Mouse (Mus musculus): ENCODE data around the gene Shbg. TPM values are rescaled to one million over a fixed set of nuclear protein-coding genes. Genes with fewer than 3 reads are reported as not detected.
A peak's percentile ranks its signal among the peaks of the same experiment; 100 is the strongest.

Shbg gene
- polyA plus RNA-seq, 1 experiment from 2014 or later, result not detected

DNA sequence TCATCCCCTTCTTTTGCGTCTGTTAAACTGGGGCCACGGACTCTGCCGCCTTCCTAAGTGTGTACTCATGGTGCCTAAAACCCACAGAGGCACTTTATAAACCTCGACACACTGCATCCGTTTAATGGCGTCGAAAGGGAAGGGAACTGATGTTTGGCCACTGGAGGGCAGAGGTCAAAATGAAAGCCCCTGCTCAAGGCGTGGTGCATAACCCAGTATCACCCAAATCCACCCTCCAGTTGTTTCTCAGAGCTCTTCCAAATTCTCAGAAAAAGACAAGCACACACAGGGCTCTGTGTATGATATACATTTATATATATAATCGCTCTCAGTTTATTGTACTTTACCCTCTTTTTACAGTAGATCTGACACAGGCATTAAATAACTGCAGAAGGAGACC, 18.3 kb downstream of the Shbg start:
- Histone ChIP-seq H3K9me3 (replicated peaks; ENCODE audit: control insufficient read depth, low read length) (no peaks in the 10 kb centered on the region), H3K27ac (ENCODE audit: low read depth, low read length) (no peak overlapping the region), H3K4me1 (ENCODE audit: control insufficient read depth, insufficient read depth, low read length) (peaks cover 10% of the 10 kb centered on the region), H3K4me3 (ENCODE audit: low read depth, low read length) (no peak overlapping the region), H3K27me3 (replicated peaks; ENCODE audit: control insufficient read depth, insufficient read depth, low read length) (no peaks in the 10 kb centered on the region), H3K9ac (ENCODE audit: low read length) (no peak overlapping the region), H3K36me3 (ENCODE audit: control insufficient read depth, insufficient read depth, low read length) (peaks cover 15% of the 10 kb centered on the region), H3K4me2 (ENCODE audit: low read length) (no peak overlapping the region)
- DNase-seq (ENCODE audit: low spot score), result no peak
- no peak for ATAC-seq
- WGBS, result 10% methylated on average over 9 of the region's 9 CpGs

DNA sequence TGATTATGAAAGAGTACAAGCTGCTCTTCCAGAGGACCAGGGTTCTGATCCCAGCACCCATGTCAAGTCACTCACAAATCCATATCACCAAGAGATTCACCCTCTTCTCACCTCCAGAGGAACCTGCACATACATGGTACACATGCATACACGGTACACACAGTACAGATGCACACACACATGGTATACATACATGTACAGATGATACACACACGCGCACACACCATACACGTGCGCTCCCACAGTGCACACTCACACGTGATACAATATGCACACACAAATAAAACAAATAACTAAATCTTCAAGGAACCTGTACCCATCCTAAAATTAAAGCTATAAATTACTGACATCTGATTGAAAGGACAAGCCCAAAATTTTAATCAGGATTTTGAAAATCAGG, 22.9 kb downstream of the Shbg start:
- Histone ChIP-seq H3K36me3 (ENCODE audit: control insufficient read depth, insufficient read depth, low read length) (peaks cover 38% of the 10 kb centered on the region), H3K9ac (ENCODE audit: low read length) (no peak overlapping the region), H3K4me2 (ENCODE audit: low read length) (no peak overlapping the region), H3K9me3 (replicated peaks; ENCODE audit: control insufficient read depth, low read length) (no peaks in the 10 kb centered on the region), H3K27ac (ENCODE audit: low read depth, low read length) (no peak overlapping the region), H3K27me3 (replicated peaks; ENCODE audit: control insufficient read depth, insufficient read depth, low read length) (no peaks in the 10 kb centered on the region), H3K4me3 (ENCODE audit: low read depth, low read length) (no peak overlapping the region), H3K4me1 (ENCODE audit: control insufficient read depth, insufficient read depth, low read length) (peaks cover 1% of the 10 kb centered on the region; the same call in 1 of the 2 replicates)
- ATAC-seq (no peak), DNase-seq (ENCODE audit: low spot score) (no peak)
- WGBS, result 94% methylated on average over 6 of the region's 6 CpGs

DNA sequence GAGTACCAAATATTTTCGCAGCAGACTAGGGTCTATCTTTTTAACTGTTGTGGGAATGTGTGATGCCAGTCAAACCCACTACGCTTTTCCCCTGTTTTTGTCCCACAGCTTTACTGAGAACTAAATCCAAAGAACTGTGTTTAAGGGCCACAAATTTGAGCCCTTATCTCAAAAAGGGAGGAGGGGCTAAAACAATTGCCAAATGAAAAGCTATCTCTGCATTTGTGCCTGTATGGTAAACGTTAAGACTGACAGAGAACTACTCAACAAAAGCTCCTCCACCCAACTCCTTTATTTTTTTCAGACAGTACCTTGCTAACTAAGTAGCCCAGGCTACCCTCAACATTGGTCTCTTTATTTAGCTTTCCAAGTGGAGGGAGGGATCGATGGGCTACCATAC, 24.9 kb downstream of the Shbg start:
- H3K4me1 ChIP-seq (ENCODE audit: control insufficient read depth, insufficient read depth, low read length), result no peaks in the 10 kb centered on the region
- peak overlapping the region; percentile 35; the same call in 1 of the 2 replicates for H3K27ac ChIP-seq (ENCODE audit: low read depth, low read length)
- H3K36me3 ChIP-seq (ENCODE audit: control insufficient read depth, insufficient read depth, low read length), result peaks cover 59% of the 10 kb centered on the region
- no peak for DNase-seq (ENCODE audit: low spot score)
- no peaks in the 10 kb centered on the region for H3K27me3 ChIP-seq (replicated peaks; ENCODE audit: control insufficient read depth, insufficient read depth, low read length)
- no peak for ATAC-seq
- no peak overlapping the region for H3K4me2 ChIP-seq (ENCODE audit: low read length)
- no peak overlapping the region for H3K4me3 ChIP-seq (ENCODE audit: low read depth, low read length)
- H3K9ac ChIP-seq (ENCODE audit: low read length), result no peak overlapping the region
- H3K9me3 ChIP-seq (replicated peaks; ENCODE audit: control insufficient read depth, low read length), result no peaks in the 10 kb centered on the region
- WGBS, result 89% methylated on average over 4 of the region's 4 CpGs

DNA sequence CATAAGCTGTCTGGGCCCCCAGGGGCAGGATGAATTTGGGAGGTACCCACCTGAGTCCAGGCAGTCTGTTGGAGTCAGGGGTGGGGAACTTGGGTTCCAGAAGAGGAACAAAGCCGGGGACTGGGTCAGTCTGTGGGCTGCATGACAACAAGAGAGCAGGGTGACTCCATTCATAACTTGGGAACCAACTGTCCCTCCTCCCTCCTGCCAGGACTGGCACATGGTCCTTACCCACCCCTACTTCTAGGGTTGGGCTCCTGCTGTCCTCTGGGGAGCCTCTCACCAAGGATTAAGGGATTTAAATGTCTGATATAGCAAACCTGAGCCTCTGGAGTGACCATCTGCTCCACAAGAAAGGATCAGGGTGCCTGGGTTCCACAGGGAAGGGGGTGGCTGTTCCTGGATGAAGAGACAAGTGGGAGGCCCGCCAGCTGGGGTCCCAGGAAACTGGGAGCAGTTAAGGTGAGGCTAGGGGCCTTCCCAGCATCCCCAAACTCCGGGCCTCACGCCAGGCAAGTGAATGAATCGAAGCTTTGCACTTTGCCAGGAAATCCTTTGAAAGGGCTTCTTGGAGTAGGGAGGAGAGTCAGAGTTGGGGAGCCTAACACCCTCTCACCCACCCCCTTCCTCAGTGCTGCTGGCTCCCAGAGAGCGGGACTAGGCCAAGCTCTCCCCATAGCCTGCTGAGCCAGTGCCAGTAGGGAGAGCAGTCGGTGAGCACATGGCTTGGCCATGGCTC, 25.6 kb downstream of the Shbg start:
- no peaks in the 10 kb centered on the region for H3K27me3 ChIP-seq (replicated peaks; ENCODE audit: control insufficient read depth, insufficient read depth, low read length)
- peak; percentile 81 for DNase-seq (ENCODE audit: low spot score)
- no peak overlapping the region; the same call in 1 of the 2 replicates for H3K9ac ChIP-seq (ENCODE audit: low read length)
- peak overlapping the region; percentile 66 for H3K27ac ChIP-seq (ENCODE audit: low read depth, low read length)
- peak; percentile 75 for ATAC-seq
- H3K9me3 ChIP-seq (replicated peaks; ENCODE audit: control insufficient read depth, low read length), result no peaks in the 10 kb centered on the region
- H3K4me2 ChIP-seq (ENCODE audit: low read length), result no peak overlapping the region
- no peaks in the 10 kb centered on the region for H3K4me1 ChIP-seq (ENCODE audit: control insufficient read depth, insufficient read depth, low read length)
- H3K36me3 ChIP-seq (ENCODE audit: control insufficient read depth, insufficient read depth, low read length), result peaks cover 66% of the 10 kb centered on the region
- H3K4me3 ChIP-seq (ENCODE audit: low read depth, low read length), result no peak overlapping the region
- WGBS, result 55% methylated on average over 7 of the region's 7 CpGs

DNA sequence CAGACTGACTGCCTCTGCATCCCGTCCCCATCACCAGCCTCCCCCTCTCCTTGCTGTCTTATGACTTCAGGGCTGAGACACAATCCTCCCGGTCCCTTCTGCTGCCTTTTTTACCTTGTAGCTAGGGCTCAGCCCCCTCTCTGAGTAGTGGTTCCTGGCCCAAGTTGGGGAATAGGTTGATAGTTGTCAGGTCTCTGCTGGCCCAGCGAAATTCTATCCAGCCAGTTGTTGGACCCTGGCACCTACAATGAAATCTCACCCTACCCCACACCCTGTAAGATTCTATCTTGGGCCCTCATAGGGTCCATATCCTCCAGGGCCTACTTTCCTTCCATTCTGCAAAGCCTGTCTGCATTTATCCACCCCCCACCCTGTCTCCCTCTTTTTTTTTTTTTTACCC, 26.3 kb downstream of the Shbg start:
- no peak for ATAC-seq
- Histone ChIP-seq H3K27ac (ENCODE audit: low read depth, low read length) (no peak overlapping the region), H3K4me3 (ENCODE audit: low read depth, low read length) (no peak overlapping the region), H3K4me2 (ENCODE audit: low read length) (no peak overlapping the region), H3K27me3 (replicated peaks; ENCODE audit: control insufficient read depth, insufficient read depth, low read length) (no peaks in the 10 kb centered on the region), H3K9ac (ENCODE audit: low read length) (no peak overlapping the region; the same call in 1 of the 2 replicates), H3K9me3 (replicated peaks; ENCODE audit: control insufficient read depth, low read length) (no peaks in the 10 kb centered on the region), H3K36me3 (ENCODE audit: control insufficient read depth, insufficient read depth, low read length) (peaks cover 72% of the 10 kb centered on the region), H3K4me1 (ENCODE audit: control insufficient read depth, insufficient read depth, low read length) (no peaks in the 10 kb centered on the region)
- WGBS, result 90% methylated on average over 3 of the region's 3 CpGs
- DNase-seq (ENCODE audit: low spot score), result no peak

DNA sequence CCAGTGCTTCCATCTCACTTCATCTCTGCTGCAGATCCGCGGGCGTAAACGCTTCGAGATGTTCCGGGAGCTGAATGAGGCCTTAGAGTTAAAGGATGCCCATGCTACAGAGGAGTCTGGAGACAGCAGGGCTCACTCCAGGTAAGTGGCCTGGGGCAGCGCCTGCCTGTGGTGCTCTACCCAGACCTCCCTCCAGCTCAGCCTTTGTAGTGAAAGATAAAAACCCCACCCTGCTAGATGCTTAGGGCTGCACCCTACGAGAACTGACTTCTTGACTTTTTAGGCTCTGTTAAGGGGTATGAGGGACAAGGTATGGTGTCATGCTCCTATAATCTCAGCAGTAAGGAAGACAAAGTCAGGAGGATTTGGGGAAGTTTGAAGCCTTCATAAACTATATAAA, 27.1 kb downstream of the Shbg start:
- Histone ChIP-seq H3K27me3 (replicated peaks; ENCODE audit: control insufficient read depth, insufficient read depth, low read length) (no peaks in the 10 kb centered on the region), H3K4me2 (ENCODE audit: low read length) (no peak overlapping the region), H3K9me3 (replicated peaks; ENCODE audit: control insufficient read depth, low read length) (no peaks in the 10 kb centered on the region), H3K27ac (ENCODE audit: low read depth, low read length) (no peak overlapping the region), H3K36me3 (ENCODE audit: control insufficient read depth, insufficient read depth, low read length) (peaks cover 72% of the 10 kb centered on the region), H3K9ac (ENCODE audit: low read length) (no peak overlapping the region), H3K4me1 (ENCODE audit: control insufficient read depth, insufficient read depth, low read length) (no peaks in the 10 kb centered on the region), H3K4me3 (ENCODE audit: low read depth, low read length) (no peak overlapping the region)
- DNase-seq (ENCODE audit: low spot score) (no peak), ATAC-seq (no peak)
- 95% methylated on average over 8 of the region's 8 CpGs for WGBS

DNA sequence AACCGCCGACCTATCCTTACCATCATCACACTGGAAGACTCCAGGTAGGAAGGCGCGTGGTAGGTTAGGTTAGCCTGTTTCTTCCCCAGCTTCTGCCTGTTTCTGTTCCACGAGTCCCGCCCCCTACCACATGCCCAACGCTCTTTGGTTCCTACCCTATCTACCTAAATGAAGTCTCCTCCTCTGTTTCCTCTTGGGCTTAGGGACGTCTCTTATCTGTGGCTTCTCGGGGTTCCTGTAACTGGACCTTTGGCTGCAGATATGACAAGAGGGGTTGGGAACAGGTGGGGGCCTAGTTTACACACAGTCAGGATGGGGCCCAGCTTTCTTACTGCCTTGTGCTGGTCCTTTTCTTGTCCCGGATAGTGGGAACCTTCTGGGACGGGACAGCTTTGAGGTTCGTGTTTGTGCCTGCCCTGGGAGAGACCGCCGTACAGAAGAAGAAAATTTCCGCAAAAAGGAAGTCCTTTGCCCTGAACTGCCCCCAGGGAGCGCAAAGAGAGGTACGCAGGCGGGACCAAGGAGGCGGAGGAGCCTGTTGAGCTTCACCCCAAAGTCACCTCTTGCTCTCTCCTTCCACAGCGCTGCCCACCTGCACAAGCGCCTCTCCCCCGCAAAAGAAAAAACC, 28.4 kb downstream of the Shbg start:
- DNase-seq (ENCODE audit: low spot score) (no peak), ATAC-seq (no peak)
- H3K4me1 ChIP-seq (ENCODE audit: control insufficient read depth, insufficient read depth, low read length), result no peaks in the 10 kb centered on the region
- WGBS, result 92% methylated on average over 22 of the region's 22 CpGs
- peaks cover 70% of the 10 kb centered on the region for H3K36me3 ChIP-seq (ENCODE audit: control insufficient read depth, insufficient read depth, low read length)
- no peak overlapping the region for H3K4me2 ChIP-seq (ENCODE audit: low read length)
- H3K27me3 ChIP-seq (replicated peaks; ENCODE audit: control insufficient read depth, insufficient read depth, low read length), result no peaks in the 10 kb centered on the region
- no peaks in the 10 kb centered on the region for H3K9me3 ChIP-seq (replicated peaks; ENCODE audit: control insufficient read depth, low read length)
- H3K27ac ChIP-seq (ENCODE audit: low read depth, low read length), result no peak overlapping the region
- H3K4me3 ChIP-seq (ENCODE audit: low read depth, low read length), result no peak overlapping the region
- no peak overlapping the region for H3K9ac ChIP-seq (ENCODE audit: low read length)

DNA sequence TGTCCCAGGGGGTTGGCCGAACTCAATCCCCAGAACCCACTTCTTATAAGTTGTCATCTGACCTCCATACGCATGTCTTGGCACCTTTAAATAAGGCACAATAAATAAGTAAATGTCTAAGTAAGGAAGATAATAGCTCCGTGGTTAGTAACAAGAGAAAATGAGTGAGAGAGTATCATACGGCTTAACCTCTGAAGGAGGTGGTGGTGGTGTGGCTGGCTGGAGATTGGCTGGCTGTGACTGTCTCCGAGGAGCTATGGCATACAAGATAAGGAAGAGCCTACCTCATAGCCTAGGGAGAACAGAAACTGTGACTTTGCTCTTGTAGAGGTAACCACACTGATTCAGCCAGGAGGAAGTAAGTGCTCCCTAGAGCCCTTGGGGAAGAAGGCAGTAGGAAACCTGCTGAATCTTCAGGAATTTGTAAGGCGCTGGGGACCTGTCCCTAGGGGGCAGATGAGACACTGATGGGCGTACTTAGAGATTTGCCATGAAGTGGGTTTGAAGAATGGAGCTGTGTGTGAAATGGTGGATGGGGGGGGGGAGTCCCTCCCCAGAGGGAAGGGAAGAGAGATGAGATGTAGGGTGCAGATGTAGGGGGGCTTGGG, 31.9 kb downstream of the Shbg start:
- Histone ChIP-seq H3K4me1 (ENCODE audit: control insufficient read depth, insufficient read depth, low read length) (peaks cover 5% of the 10 kb centered on the region), H3K36me3 (ENCODE audit: control insufficient read depth, insufficient read depth, low read length) (peaks cover 54% of the 10 kb centered on the region), H3K27ac (ENCODE audit: low read depth, low read length) (no peak overlapping the region), H3K27me3 (replicated peaks; ENCODE audit: control insufficient read depth, insufficient read depth, low read length) (no peaks in the 10 kb centered on the region), H3K4me2 (ENCODE audit: low read length) (no peak overlapping the region), H3K9ac (ENCODE audit: low read length) (no peak overlapping the region), H3K9me3 (replicated peaks; ENCODE audit: control insufficient read depth, low read length) (no peaks in the 10 kb centered on the region), H3K4me3 (ENCODE audit: low read depth, low read length) (no peak overlapping the region)
- WGBS, result 83% methylated on average over 7 of the region's 7 CpGs
- ATAC-seq, result no peak
- no peak for DNase-seq (ENCODE audit: low spot score)

DNA sequence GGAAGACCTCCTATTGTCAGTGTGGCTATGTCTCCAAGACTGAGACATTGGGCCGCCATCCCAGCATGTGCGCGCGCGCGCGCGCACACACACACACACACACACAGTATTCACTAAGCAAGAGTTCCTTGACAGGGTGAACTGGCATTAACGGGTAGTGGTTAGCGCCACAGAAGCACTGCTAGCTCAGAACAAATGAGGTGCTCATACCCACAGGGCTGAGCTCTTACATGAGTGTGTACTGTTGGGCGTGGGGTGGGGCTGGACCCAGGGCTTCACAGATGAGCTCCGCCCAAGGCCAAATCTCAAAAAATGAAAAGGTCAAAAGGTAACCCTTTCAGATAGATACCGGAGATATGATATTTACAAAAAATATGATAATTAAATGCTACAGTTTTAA, 32.8 kb downstream of the Shbg start:
- no peak overlapping the region for H3K9ac ChIP-seq (ENCODE audit: low read length)
- H3K9me3 ChIP-seq (replicated peaks; ENCODE audit: control insufficient read depth, low read length), result no peaks in the 10 kb centered on the region
- peaks cover 46% of the 10 kb centered on the region for H3K36me3 ChIP-seq (ENCODE audit: control insufficient read depth, insufficient read depth, low read length)
- no peak for DNase-seq (ENCODE audit: low spot score)
- no peak overlapping the region for H3K4me2 ChIP-seq (ENCODE audit: low read length)
- H3K27me3 ChIP-seq (replicated peaks; ENCODE audit: control insufficient read depth, insufficient read depth, low read length), result no peaks in the 10 kb centered on the region
- no peak overlapping the region for H3K4me3 ChIP-seq (ENCODE audit: low read depth, low read length)
- H3K27ac ChIP-seq (ENCODE audit: low read depth, low read length), result no peak overlapping the region
- H3K4me1 ChIP-seq (ENCODE audit: control insufficient read depth, insufficient read depth, low read length), result peaks cover 5% of the 10 kb centered on the region
- 89% methylated on average over 13 of the region's 13 CpGs for WGBS
- no peak for ATAC-seq
